Mouse (Mus musculus): ENCODE data around the gene Npvf.
"Not testable (repeated sequence)": the region's sequence is repeated elsewhere in the genome, so short reads cannot be mapped to it uniquely, and the experiment has no call there.

Gene Npvf

DNA sequence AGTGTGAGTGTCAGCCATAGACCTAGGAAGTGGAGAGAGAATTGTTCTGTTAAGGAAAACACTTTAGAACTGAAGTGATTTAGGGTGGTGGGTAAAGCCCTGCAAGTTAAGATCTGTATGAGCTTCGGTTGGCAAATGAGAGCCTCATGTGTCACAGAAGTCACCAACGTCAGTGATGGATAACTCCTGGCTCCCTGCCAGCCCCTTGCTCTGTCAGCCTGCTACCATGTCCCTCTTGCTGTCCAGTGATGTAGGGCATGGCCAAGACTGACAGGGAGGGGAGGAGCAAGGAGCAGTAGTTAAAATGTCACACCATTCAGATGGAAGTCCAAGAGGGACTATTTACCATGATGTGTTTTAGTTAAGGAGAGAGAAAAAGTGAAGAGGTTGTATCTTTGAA is 14.6 kb downstream of the Npvf start:
- DNase-seq (ENCODE audit: low spot score): no peak

DNA sequence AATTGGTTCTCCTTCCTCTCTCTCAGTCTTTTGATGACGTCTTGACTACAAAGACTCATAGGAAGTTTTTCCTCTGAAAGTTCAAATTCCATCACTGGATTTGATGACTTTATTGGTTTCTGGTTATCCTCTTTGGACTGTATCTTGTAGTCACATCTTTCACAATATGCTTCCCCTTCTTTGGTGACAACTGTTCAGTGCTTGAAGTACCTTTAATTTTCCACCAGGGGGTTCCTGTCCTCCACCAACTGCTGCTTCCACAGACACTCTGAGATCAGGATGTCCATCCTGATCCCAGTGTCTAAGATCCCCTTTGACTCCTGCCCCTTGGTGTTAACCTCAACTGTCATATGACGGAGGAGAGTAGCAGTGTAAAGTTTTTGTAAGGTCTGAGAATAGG is 28.1 kb downstream of the Npvf start:
- DNase-seq (ENCODE audit: low spot score): not testable (repeated sequence)

DNA sequence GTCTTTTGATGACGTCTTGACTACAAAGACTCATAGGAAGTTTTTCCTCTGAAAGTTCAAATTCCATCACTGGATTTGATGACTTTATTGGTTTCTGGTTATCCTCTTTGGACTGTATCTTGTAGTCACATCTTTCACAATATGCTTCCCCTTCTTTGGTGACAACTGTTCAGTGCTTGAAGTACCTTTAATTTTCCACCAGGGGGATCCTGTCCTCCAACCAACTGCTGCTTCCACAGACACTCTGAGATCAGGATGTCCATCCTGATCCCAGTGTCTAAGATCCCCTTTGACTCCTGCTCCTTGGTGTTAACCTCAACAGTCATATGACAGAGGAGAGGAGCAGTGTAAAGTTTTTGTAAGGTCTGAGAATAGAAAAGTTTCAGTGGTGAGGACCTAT is 36.0 kb downstream of the Npvf start:
- DNase-seq (ENCODE audit: low spot score): not testable (repeated sequence)

DNA sequence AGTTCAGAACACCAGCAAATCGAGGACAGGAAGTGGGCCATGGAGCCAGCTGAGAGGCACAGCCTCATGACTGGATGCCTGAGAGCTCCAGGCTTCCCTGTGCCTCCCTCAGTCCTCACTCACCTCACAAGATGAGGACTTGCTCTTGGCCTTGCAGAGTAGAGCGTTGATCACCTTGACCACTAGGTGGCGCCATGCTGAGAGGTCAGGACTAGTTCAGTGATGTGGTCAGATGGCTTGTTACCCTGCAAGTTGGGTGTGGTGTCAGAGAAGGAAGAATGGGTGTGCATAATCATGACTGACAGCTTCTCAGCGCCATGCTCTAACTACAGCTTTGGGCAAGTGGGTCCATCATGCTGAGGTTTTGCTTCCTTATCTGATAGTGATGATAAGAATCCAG is 52.6 kb downstream of the Npvf start:
- DNase-seq (ENCODE audit: low spot score): peak; percentile 67
